Mouse (Mus musculus) neural tube, embryonic 11.5 days (tissue): Measurements from ENCODE around the gene Cmtr1. TPM values are rescaled to one million over a fixed set of nuclear protein-coding genes. Genes with fewer than 3 reads are reported as not detected.

ENCODE experiments used
- ATAC-seq: fragments of 200-750 bp; cut with Nextera tagmentation; 2 replicates; pipeline ENCODE4 v1.8.0; 2017; ENCODE audit warnings: moderate number of reproducible peaks, mild to moderate bottlenecking, moderate TSS enrichment, moderate library complexity; ENCODE audit not compliant: insufficient read depth, low FRiP score, low TSS enrichment
- DNase-seq: peaks from one replicate; pipeline ENCODE4 v3.0.0-alpha.2; 2015; ENCODE audit warnings: low spot score
- H3K27ac ChIP-seq: fragments of 300-500 bp; sonication (generic); 2 replicates; pipeline ENCODE4 v1.5.1; 2014; ENCODE audit warnings: low read depth, mild to moderate bottlenecking, low read length
- H3K27me3 ChIP-seq: fragments of 300-500 bp; sonication (generic); 2 replicates; pipeline ENCODE4 v1.6.1; 2014; ENCODE audit warnings: mild to moderate bottlenecking, low read length, mixed read lengths; ENCODE audit not compliant: control insufficient read depth, insufficient read depth
- H3K36me3 ChIP-seq: fragments of 300-500 bp; sonication (generic); 2 replicates; pipeline ENCODE4 v1.6.1; 2014; ENCODE audit warnings: mild to moderate bottlenecking, low read length, moderate library complexity, mixed read lengths; ENCODE audit not compliant: control insufficient read depth, insufficient read depth
- H3K4me1 ChIP-seq: fragments of 300-500 bp; sonication (generic); 2 replicates; pipeline ENCODE4 v1.6.1; 2014; ENCODE audit warnings: low read length, mixed read lengths; ENCODE audit not compliant: control insufficient read depth, insufficient read depth
- H3K4me2 ChIP-seq: fragments of 300-500 bp; sonication (generic); 2 replicates; pipeline ENCODE4 v1.6.1; 2014; ENCODE audit warnings: low read depth, mild to moderate bottlenecking, moderate library complexity
- H3K4me3 ChIP-seq: fragments of 300-500 bp; sonication (generic); 2 replicates; pipeline ENCODE4 v1.5.1; 2014; ENCODE audit warnings: low read depth, low read length
- H3K9ac ChIP-seq: fragments of 300-500 bp; sonication (generic); 2 replicates; pipeline ENCODE4 v1.6.1; 2014; ENCODE audit warnings: mild to moderate bottlenecking, low read length
- H3K9me3 ChIP-seq: fragments of 300-500 bp; sonication (generic); 2 replicates; pipeline ENCODE4 v1.6.1; 2016; ENCODE audit warnings: low read length; ENCODE audit not compliant: control insufficient read depth
- WGBS: fragments of 180-500 bp; shearing (Covaris S2); extraction: QIAGEN DNeasy Blood & Tissue Kit; methylation state at CpG from one replicate; pipeline ENCODE4 v1.1.7; 2014; 5-methylcytosine and 5-hydroxymethylcytosine counted together
- polyA plus RNA-seq: library from polyadenylated mRNA; unstranded; fragments of >200 nt; fragmentation: Nextera tagmentation; extraction: Ambion mirVana; gene quantifications from 2 replicates; pipeline ENCODE4 v1.2.1, GENCODE M21; 2014

Gene Cmtr1
- polyA plus RNA-seq, 1 experiment from 2014 or later, result 147 TPM

- H3K27me3 ChIP-seq, result no peaks in the 10 kb centered on the region
- ATAC-seq (no peak), DNase-seq (no peak)
- no peak overlapping the region for H3K9ac ChIP-seq
- no peak overlapping the region for H3K27ac ChIP-seq
- no peak overlapping the region for H3K4me3 ChIP-seq
- H3K36me3 ChIP-seq, result no peaks in the 10 kb centered on the region
- peaks cover 8% of the 10 kb centered on the region; the same call in 1 of the 2 replicates for H3K4me1 ChIP-seq
- H3K9me3 ChIP-seq, result no peaks in the 10 kb centered on the region
- WGBS, result 50% methylated on average over 8 of the region's 8 CpGs
- H3K4me2 ChIP-seq, result no peak overlapping the region
Observed at GRCm38 (mm10) chr17:29728082-29728481, 67.7 kb downstream of the Cmtr1 start.

- 49% methylated on average over 13 of the region's 13 CpGs for WGBS
- no peak overlapping the region for H3K9ac ChIP-seq
- H3K9me3 ChIP-seq, result no peaks in the 10 kb centered on the region
- no peak overlapping the region for H3K4me2 ChIP-seq
- peak; percentile 44 for DNase-seq
- peaks cover 10% of the 10 kb centered on the region; the same call in 1 of the 2 replicates for H3K4me1 ChIP-seq
- peak overlapping the region; percentile 73 for H3K27ac ChIP-seq
- H3K4me3 ChIP-seq, result no peak overlapping the region
- ATAC-seq, result no peak
- H3K36me3 ChIP-seq, result no peaks in the 10 kb centered on the region
- no peaks in the 10 kb centered on the region for H3K27me3 ChIP-seq
Observed at GRCm38 (mm10) chr17:29730510-29731265, 70.3 kb downstream of the Cmtr1 start.

GRCm38 (mm10) chr17:29731266-29731952 is 71.0 kb downstream of the Cmtr1 start:
- ATAC-seq, result no peak

GRCm38 (mm10) chr17:29731953-29732325 is 71.5 kb downstream of the Cmtr1 start:
- WGBS, result 68% methylated on average over 6 of the region's 6 CpGs
- DNase-seq, result no peak
- H3K27ac ChIP-seq, result peak overlapping the region; percentile 73
- no peak for ATAC-seq
- H3K9me3 ChIP-seq, result no peaks in the 10 kb centered on the region
- H3K4me2 ChIP-seq, result no peak overlapping the region
- H3K27me3 ChIP-seq, result no peaks in the 10 kb centered on the region
- H3K9ac ChIP-seq, result no peak overlapping the region
- peaks cover 10% of the 10 kb centered on the region; the same call in 1 of the 2 replicates for H3K4me1 ChIP-seq
- H3K4me3 ChIP-seq, result no peak overlapping the region
- no peaks in the 10 kb centered on the region for H3K36me3 ChIP-seq

More at GRCm38 (mm10) chr17:29731266-29731952, 71.0 kb downstream of the Cmtr1 start:
- DNase-seq, result no peak
- peak overlapping the region; percentile 73 for H3K27ac ChIP-seq
- no peak overlapping the region for H3K4me3 ChIP-seq
- no peak overlapping the region for H3K4me2 ChIP-seq
- H3K36me3 ChIP-seq, result no peaks in the 10 kb centered on the region
- peaks cover 10% of the 10 kb centered on the region; the same call in 1 of the 2 replicates for H3K4me1 ChIP-seq
- H3K27me3 ChIP-seq, result no peaks in the 10 kb centered on the region
- no peaks in the 10 kb centered on the region for H3K9me3 ChIP-seq
- no peak overlapping the region for H3K9ac ChIP-seq
- WGBS, result 45% methylated on average over 12 of the region's 12 CpGs

GRCm38 (mm10) chr17:29732522-29732921 is 72.1 kb downstream of the Cmtr1 start:
- H3K27ac ChIP-seq, result no peak overlapping the region
- no peak overlapping the region for H3K4me3 ChIP-seq
- H3K9me3 ChIP-seq, result no peaks in the 10 kb centered on the region
- no peak overlapping the region for H3K9ac ChIP-seq
- H3K27me3 ChIP-seq, result no peaks in the 10 kb centered on the region
- H3K36me3 ChIP-seq, result no peaks in the 10 kb centered on the region
- no peak overlapping the region for H3K4me2 ChIP-seq
- DNase-seq (no peak), ATAC-seq (no peak)
- WGBS, result 76% methylated on average over 2 of the region's 2 CpGs
- peaks cover 10% of the 10 kb centered on the region; the same call in 1 of the 2 replicates for H3K4me1 ChIP-seq

- 50% methylated on average over 15 of the region's 15 CpGs for WGBS
- Histone ChIP-seq H3K27me3 (no peaks in the 10 kb centered on the region), H3K36me3 (no peaks in the 10 kb centered on the region), H3K9ac (no peak overlapping the region), H3K4me1 (0 out of 2 replicates have a peak, but pooled peaks cover 3% of the 10 kb centered on the region), H3K9me3 (no peaks in the 10 kb centered on the region), H3K27ac (peak overlapping the region; percentile 5; the same call in 1 of the 2 replicates), H3K4me3 (no peak overlapping the region), H3K4me2 (no peak overlapping the region)
- ATAC-seq, result peak; percentile 50
- peak; percentile 61 for DNase-seq
Observed at GRCm38 (mm10) chr17:29736448-29737014, 76.1 kb downstream of the Cmtr1 start.

GRCm38 (mm10) chr17:29737849-29738804 is 77.7 kb downstream of the Cmtr1 start:
- H3K9ac ChIP-seq, result no peak overlapping the region

GRCm38 (mm10) chr17:29747466-29747865 is 87.1 kb downstream of the Cmtr1 start:
- Histone ChIP-seq H3K4me1 (peaks cover 12% of the 10 kb centered on the region), H3K27me3 (no peaks in the 10 kb centered on the region), H3K27ac (peak overlapping the region; percentile 60; the same call in 1 of the 2 replicates), H3K9me3 (no peaks in the 10 kb centered on the region), H3K9ac (no peak overlapping the region), H3K4me2 (no peak overlapping the region), H3K36me3 (no peaks in the 10 kb centered on the region), H3K4me3 (no peak overlapping the region)
- ATAC-seq (no peak), DNase-seq (no peak)
- WGBS, result 57% methylated on average over 6 of the region's 6 CpGs

More at GRCm38 (mm10) chr17:29737849-29738804, 77.7 kb downstream of the Cmtr1 start:
- no peaks in the 10 kb centered on the region for H3K9me3 ChIP-seq
- no peaks in the 10 kb centered on the region for H3K27me3 ChIP-seq
- 0 out of 2 replicates have a peak, but pooled peaks cover 2% of the 10 kb centered on the region for H3K4me1 ChIP-seq
- WGBS, result 53% methylated on average over 22 of the region's 22 CpGs
- no peak overlapping the region for H3K4me3 ChIP-seq
- no peak for ATAC-seq
- 0 out of 2 replicates have a peak overlapping the region, but pooled peaks have one; percentile 10 for H3K27ac ChIP-seq
- H3K36me3 ChIP-seq, result no peaks in the 10 kb centered on the region
- H3K4me2 ChIP-seq, result no peak overlapping the region
- DNase-seq, result peak; percentile 54
